Mouse (Mus musculus): ENCODE data around the gene Opn3. TPM values are rescaled to one million over a fixed set of nuclear protein-coding genes. Genes with fewer than 3 reads are reported as not detected.

The Opn3 gene
- total RNA-seq, 1 experiment: 1.5 TPM

DNA sequence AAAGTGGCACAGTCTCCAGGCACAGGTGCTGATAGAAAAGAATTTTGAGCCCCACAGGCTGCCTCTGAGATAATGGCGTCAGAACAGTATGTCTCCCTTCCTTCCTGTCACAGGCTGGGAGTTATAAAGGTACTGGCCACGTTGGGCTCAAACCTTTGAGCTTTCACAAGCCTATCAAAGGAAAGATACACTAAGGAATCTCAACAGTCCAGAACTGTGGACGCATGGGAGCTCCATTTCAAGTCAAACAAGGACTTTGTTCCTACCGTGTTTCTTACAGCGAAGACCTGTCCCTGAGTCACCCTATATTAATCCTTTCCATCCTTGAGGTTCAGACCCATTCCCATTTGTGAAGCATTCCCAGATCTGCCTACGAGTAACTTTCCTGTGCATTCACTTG is 15.1 kb downstream of the Opn3 start:
- no peaks in the 10 kb centered on the region for H3K9me3 ChIP-seq (ENCODE audit: control insufficient read depth, insufficient read depth, low read depth, low read length)
- no peak for TF ChIP-seq MAFK (IDR thresholded peaks at IDR 0.05; ENCODE audit: insufficient read depth, low read depth, low read length)
- TF ChIP-seq CHD2 (IDR thresholded peaks at IDR 0.05; ENCODE audit: low read depth, low read length): no peak
- no peak for TF ChIP-seq HCFC1 (IDR thresholded peaks at IDR 0.05; ENCODE audit: borderline replicate concordance, insufficient read depth, low read length)
- no peak for TF ChIP-seq ZNF384 (IDR thresholded peaks at IDR 0.05; ENCODE audit: low read depth, low read length)
- TF ChIP-seq ZC3H11A (IDR thresholded peaks at IDR 0.05; ENCODE audit: borderline replicate concordance, low read depth, low read length): no peak

DNA sequence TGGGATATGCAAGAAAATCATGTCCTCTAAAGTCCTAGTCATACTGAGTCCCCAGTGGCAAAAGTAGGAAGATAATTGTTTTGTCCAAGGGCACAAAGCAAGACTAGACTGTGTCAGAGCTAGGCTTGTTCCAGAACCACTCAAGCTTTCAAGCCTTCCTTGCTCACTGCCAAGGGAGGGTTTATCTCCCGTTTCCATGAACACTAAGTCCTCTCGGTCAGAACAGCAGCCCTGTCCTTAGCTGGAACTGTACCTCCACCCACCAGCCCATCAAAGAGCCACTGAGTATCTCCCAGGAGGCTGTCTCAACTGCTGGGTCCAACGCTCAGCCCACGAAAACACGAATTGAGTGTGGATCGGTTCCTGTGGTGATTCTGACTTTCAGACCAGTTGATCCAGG is 17.5 kb downstream of the Opn3 start:
- in situ Hi-C loops (cut with MboI; ENCODE audit: low sequenced_read_pairs in 2 of 2, unreplicated experiment in 2 of 2): no loop called here
- Histone ChIP-seq H3K9ac (ENCODE audit: insufficient read depth, low read depth, low read length, poor library complexity, severe bottlenecking) (no peak overlapping the region), H3K9me3 (ENCODE audit: control insufficient read depth, insufficient read depth, low read depth, low read length) (no peaks in the 10 kb centered on the region), H3K36me3 (ENCODE audit: control insufficient read depth, insufficient read depth, low read length, poor library complexity, severe bottlenecking) (no peaks in the 10 kb centered on the region), H3K4me3 (ENCODE audit: insufficient read depth in 1 of 2, low read depth in 1 of 2, low read length in 2 of 2, poor library complexity in 1 of 2, severe bottlenecking in 1 of 2) (no peak overlapping the region), H3K27ac (ENCODE audit: insufficient read depth, low read depth, low read length, poor library complexity, severe bottlenecking) (no peak overlapping the region), H3K4me1 (ENCODE audit: control insufficient read depth in 2 of 2, insufficient read depth in 2 of 2, low read length in 2 of 2, poor library complexity in 1 of 2) (peaks cover 0 to under 1% of the 10 kb centered on the region in 2 experiments; a peak in 1 of 4 replicates)
- TF ChIP-seq MAFK (IDR thresholded peaks at IDR 0.05; ENCODE audit: insufficient read depth, low read depth, low read length): no peak
- no peak for TF ChIP-seq ZNF384 (IDR thresholded peaks at IDR 0.05; ENCODE audit: low read depth, low read length)
- TF ChIP-seq HCFC1 (IDR thresholded peaks at IDR 0.05; ENCODE audit: borderline replicate concordance, insufficient read depth, low read length): no peak
- TF ChIP-seq CHD2 (IDR thresholded peaks at IDR 0.05; ENCODE audit: low read depth, low read length): no peak
- TF ChIP-seq ZC3H11A (IDR thresholded peaks at IDR 0.05; ENCODE audit: borderline replicate concordance, low read depth, low read length): no peak
- no peak for DNase-seq (ENCODE audit: low read depth, low spot score)

More for the DNA sequence above, 15.1 kb downstream of the Opn3 start:
- Histone ChIP-seq H3K9ac (ENCODE audit: insufficient read depth, low read depth, low read length, poor library complexity, severe bottlenecking) (no peak overlapping the region), H3K27ac (ENCODE audit: insufficient read depth, low read depth, low read length, poor library complexity, severe bottlenecking) (no peak overlapping the region), H3K4me1 (ENCODE audit: control insufficient read depth in 2 of 2, insufficient read depth in 2 of 2, low read length in 2 of 2, poor library complexity in 1 of 2) (no peaks in the 10 kb centered on the region), H3K36me3 (ENCODE audit: control insufficient read depth, insufficient read depth, low read length, poor library complexity, severe bottlenecking) (no peaks in the 10 kb centered on the region), H3K4me3 (ENCODE audit: insufficient read depth in 1 of 2, low read depth in 1 of 2, low read length in 2 of 2, poor library complexity in 1 of 2, severe bottlenecking in 1 of 2) (no peak overlapping the region)
- DNase-seq (ENCODE audit: low read depth, low spot score): no peak
- in situ Hi-C loops (cut with MboI; ENCODE audit: low sequenced_read_pairs in 2 of 2, unreplicated experiment in 2 of 2): no loop called here

DNA sequence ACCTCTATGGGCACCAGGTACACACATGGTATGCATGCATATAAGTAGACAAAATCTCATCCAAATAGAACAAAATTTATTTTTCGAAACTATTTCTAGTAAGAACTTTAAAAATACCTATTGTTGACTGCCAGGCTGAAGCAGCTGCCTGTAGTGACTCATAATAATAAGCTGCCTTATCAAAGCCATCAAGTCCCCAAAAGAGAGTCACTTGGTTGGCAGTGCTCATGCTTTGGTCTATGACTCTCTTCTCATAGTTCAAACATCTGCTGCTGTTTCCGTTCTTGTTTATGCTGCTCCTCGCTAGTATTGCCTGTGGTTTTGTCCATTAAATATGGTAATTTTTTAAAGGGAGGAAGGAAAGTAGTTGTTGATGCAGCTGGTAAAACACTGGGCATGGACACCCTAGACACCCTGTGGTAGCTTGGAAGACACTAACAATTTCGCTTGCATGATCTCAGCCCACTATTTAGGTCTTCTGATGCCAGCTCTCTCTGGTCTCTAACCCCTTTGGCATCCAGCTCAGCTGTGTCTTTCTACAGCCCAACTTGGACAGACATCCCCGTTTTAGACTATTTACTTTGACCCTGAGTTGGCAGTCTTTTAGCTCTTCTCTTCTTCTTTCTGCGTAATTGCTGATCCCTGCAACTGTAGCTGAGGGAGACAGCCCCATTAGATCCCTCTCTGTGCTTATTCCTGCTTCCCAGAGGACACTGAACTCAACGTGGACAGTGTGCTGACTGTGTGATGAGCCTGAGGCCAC is 18.8 kb downstream of the Opn3 start:
- in situ Hi-C loops (cut with MboI; ENCODE audit: low sequenced_read_pairs in 2 of 2, unreplicated experiment in 2 of 2): no loop called here
- peaks cover 0 to 2% of the 10 kb centered on the region in 2 experiments; a peak in 1 of 4 replicates for H3K4me1 ChIP-seq (ENCODE audit: control insufficient read depth in 2 of 2, insufficient read depth in 2 of 2, low read length in 2 of 2, poor library complexity in 1 of 2)
- H3K36me3 ChIP-seq (ENCODE audit: control insufficient read depth, insufficient read depth, low read length, poor library complexity, severe bottlenecking): no peaks in the 10 kb centered on the region
- DNase-seq (ENCODE audit: low read depth, low spot score): no peak
- TF ChIP-seq ZNF384 (IDR thresholded peaks at IDR 0.05; ENCODE audit: low read depth, low read length): no peak
- TF ChIP-seq CHD2 (IDR thresholded peaks at IDR 0.05; ENCODE audit: low read depth, low read length): no peak
- TF ChIP-seq MAFK (IDR thresholded peaks at IDR 0.05; ENCODE audit: insufficient read depth, low read depth, low read length): no peak
- no peak for TF ChIP-seq HCFC1 (IDR thresholded peaks at IDR 0.05; ENCODE audit: borderline replicate concordance, insufficient read depth, low read length)
- H3K4me3 ChIP-seq (ENCODE audit: insufficient read depth in 1 of 2, low read depth in 1 of 2, low read length in 2 of 2, poor library complexity in 1 of 2, severe bottlenecking in 1 of 2): no peak overlapping the region
- no peak overlapping the region for H3K9ac ChIP-seq (ENCODE audit: insufficient read depth, low read depth, low read length, poor library complexity, severe bottlenecking)
- no peaks in the 10 kb centered on the region for H3K9me3 ChIP-seq (ENCODE audit: control insufficient read depth, insufficient read depth, low read depth, low read length)
- H3K27ac ChIP-seq (ENCODE audit: insufficient read depth, low read depth, low read length, poor library complexity, severe bottlenecking): no peak overlapping the region

DNA sequence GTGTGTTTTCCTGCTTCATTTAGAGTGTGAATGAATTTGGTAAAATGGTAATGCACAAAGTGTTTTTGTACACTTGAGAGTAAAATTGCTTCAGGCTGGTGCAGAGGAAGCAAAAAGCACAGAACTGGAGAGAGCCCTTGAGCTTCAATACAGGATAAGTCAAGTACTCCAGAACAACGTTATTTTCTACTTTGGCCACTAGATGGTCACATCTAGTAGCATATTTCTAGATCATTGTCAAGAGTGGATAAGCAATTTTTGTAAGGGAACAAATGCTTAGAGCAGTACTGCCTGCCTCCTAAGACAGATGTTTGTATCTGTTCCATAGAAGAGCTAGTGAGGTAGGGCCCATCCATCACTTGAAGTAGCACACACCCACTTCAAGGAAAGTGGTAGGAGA is 20.9 kb downstream of the Opn3 start:
- H3K9ac ChIP-seq (ENCODE audit: insufficient read depth, low read depth, low read length, poor library complexity, severe bottlenecking): no peak overlapping the region
- DNase-seq (ENCODE audit: low read depth, low spot score): no peak
- no peak for TF ChIP-seq MAFK (IDR thresholded peaks at IDR 0.05; ENCODE audit: insufficient read depth, low read depth, low read length)
- TF ChIP-seq ZC3H11A (IDR thresholded peaks at IDR 0.05; ENCODE audit: borderline replicate concordance, low read depth, low read length): no peak
- TF ChIP-seq ZNF384 (IDR thresholded peaks at IDR 0.05; ENCODE audit: low read depth, low read length): no peak
- TF ChIP-seq CHD2 (IDR thresholded peaks at IDR 0.05; ENCODE audit: low read depth, low read length): no peak
- no peak overlapping the region for H3K27ac ChIP-seq (ENCODE audit: insufficient read depth, low read depth, low read length, poor library complexity, severe bottlenecking)
- no peak overlapping the region for H3K4me3 ChIP-seq (ENCODE audit: insufficient read depth in 1 of 2, low read depth in 1 of 2, low read length in 2 of 2, poor library complexity in 1 of 2, severe bottlenecking in 1 of 2)
- no peaks in the 10 kb centered on the region for H3K36me3 ChIP-seq (ENCODE audit: control insufficient read depth, insufficient read depth, low read length, poor library complexity, severe bottlenecking)
- in situ Hi-C loops (cut with MboI; ENCODE audit: low sequenced_read_pairs in 2 of 2, unreplicated experiment in 2 of 2): no loop called here
- H3K9me3 ChIP-seq (ENCODE audit: control insufficient read depth, insufficient read depth, low read depth, low read length): no peaks in the 10 kb centered on the region
- peaks cover 0 to 2% of the 10 kb centered on the region in 2 experiments; a peak in 1 of 4 replicates for H3K4me1 ChIP-seq (ENCODE audit: control insufficient read depth in 2 of 2, insufficient read depth in 2 of 2, low read length in 2 of 2, poor library complexity in 1 of 2)
